In genomic region chr9:32675671-32676409, GRCm38 (mm10) we compare ENCODE assay signal across 9 mouse cellular contexts. TPM values are rescaled to one million over a fixed set of nuclear protein-coding genes. Genes with fewer than 3 reads are reported as not detected.
A peak's percentile ranks its signal among the peaks of the same experiment; 100 is the strongest.
DNase-seq lines count a peak whose midpoint lies in the region; ATAC-seq lines count a peak whose summit lies in the region.
"Had no signal": no experiment of that assay in that cellular context is flagged by ENCODE, and none has a peak within 500 bp of the region (broad histone marks: within the 10 kb centered on the region; RNA-seq: fewer than 3 reads in every experiment).

No protein-coding gene starts in this region.

- peak overlapping the region; percentile 75 for H3K27ac ChIP-seq in heart, embryonic 11.5 days (ENCODE audit: low read depth, low read length)
- peak overlapping the region; percentile 10; the same call in 1 of the 2 replicates for H3K27ac ChIP-seq in macrophage

- no peak overlapping the region for H3K4me3 ChIP-seq in heart, embryonic 11.5 days (ENCODE audit: low read depth, low read length)
- no peak overlapping the region for H3K4me3 ChIP-seq in macrophage (ENCODE audit: inconsistent target)

- ATAC-seq in heart, embryonic 11.5 days (replicated peaks; ENCODE audit: insufficient number of reproducible peaks, low FRiP score, low TSS enrichment): no peak
- no peak for ATAC-seq in activated CD4-positive, CD25-positive, alpha-beta regulatory T cell, adult 4 months

- peak overlapping the region; percentile 11; the same call in 1 of the 2 replicates for H3K4me2 ChIP-seq in heart, embryonic 11.5 days

- H3K79me2 ChIP-seq in macrophage (ENCODE audit: inconsistent target): no peaks in the 10 kb centered on the region

- H3K27me3 ChIP-seq in heart, embryonic 11.5 days (ENCODE audit: control insufficient read depth, insufficient read depth, low read length): no peaks in the 10 kb centered on the region

- peaks cover 39% of the 10 kb centered on the region for H3K4me1 ChIP-seq in heart, embryonic 11.5 days (ENCODE audit: control insufficient read depth, insufficient read depth, low read length)

- WGBS in heart, embryonic 11.5 days (ENCODE audit: insufficient replicate concordance): 18% methylated on average over 9 of the region's 9 CpGs
- 76% methylated on average over 9 of the region's 9 CpGs for WGBS in macrophage (ENCODE audit: missing documents)

- DNase-seq in gastrocnemius, postnatal 14 days: peak; percentile 29
- no peak for DNase-seq in gastrocnemius, adult 8-10 months (ENCODE audit: low spot score in 2 of 2)
- peak; percentile 29 for DNase-seq in Muller cell, postnatal 12 days (ENCODE audit: inconsistent ontology term)
- no peak for DNase-seq in layer of hippocampus, adult 18-20 months (ENCODE audit: low spot score in 2 of 2)
- no peak for DNase-seq in right cerebral cortex, postnatal 10 days (ENCODE audit: low spot score in 2 of 2)
- DNase-seq: thymus, postnatal 36 days had no signal

- intact Hi-C loops in gastrocnemius, postnatal 14 days (cut with DNase I; ENCODE audit: low total_unique reads): no loop called here

- H3K9me3 ChIP-seq in heart, embryonic 11.5 days (replicated peaks; ENCODE audit: control insufficient read depth, low read length): no peaks in the 10 kb centered on the region

- no peak overlapping the region for H3K9ac ChIP-seq in heart, embryonic 11.5 days (ENCODE audit: low read depth, low read length)

- no peaks in the 10 kb centered on the region for H3K36me3 ChIP-seq in heart, embryonic 11.5 days (ENCODE audit: control insufficient read depth, insufficient read depth, low read length)
- H3K36me3 ChIP-seq in macrophage (ENCODE audit: inconsistent target): no peaks in the 10 kb centered on the region

RNA-seq across cellular contexts. Expression of gene Ets1, which starts 39.8 kb away (rescaled TPM):
- total RNA-seq in gastrocnemius, postnatal 14 days (2021): 10 to 100 TPM; 33.0 to 35.7 TPM
- 10 to 100 TPM in 1 of 4 experiments, 1 to 10 TPM in 3; 7.8 to 12.6 (median 9.5) TPM for total RNA-seq in gastrocnemius, adult 8-10 months (2022)
- polyA plus RNA-seq in heart, embryonic 11.5 days (2014; fragmentation: Nextera tagmentation; extraction: Ambion mirVana): 38.3 and 53.0 TPM in 2 replicates
- 10 to 100 TPM in 3 of 26 experiments, 1 to 10 TPM in 16, under 1 TPM in 7; 0.46 to 26.4 (median 1.6) TPM for total RNA-seq in macrophage (2018; cell fraction: chromatin; rRNA removed)
- 1 to 10 TPM in 13 of 26 experiments, under 1 TPM in 13; 0.28 to 8.4 (median 1.0) TPM for total RNA-seq in macrophage (2018; cell fraction: cytosol; rRNA removed)
- 10 to 100 TPM in 2 of 26 experiments, 1 to 10 TPM in 17, under 1 TPM in 7; 0.33 to 12.1 (median 1.3) TPM for total RNA-seq in macrophage (2018; cell fraction: nucleus; rRNA removed)
- 0.69 to 2.5 TPM (median 0.79 TPM) in 3 replicates for polyA plus RNA-seq in macrophage (2018)
- polyA plus RNA-seq in activated CD4-positive, CD25-positive, alpha-beta regulatory T cell, adult 4 months (2017; shearing (Covaris generic)): 100 to 1,000 TPM; 724 to 833 TPM
- total RNA-seq in layer of hippocampus, adult 18-20 months (2021): 1 to 10 TPM; 7.5 to 9.4 TPM

Comparison
In these comparisons a context has a peak if more than half of its experiments do, and no peak if none do; other contexts are left out.
1. DNase-seq: peak in gastrocnemius, postnatal 14 days (single experiment) and Muller cell, postnatal 12 days (single experiment); none in gastrocnemius, adult 8-10 months (0 of 2), layer of hippocampus, adult 18-20 months (0 of 2) and right cerebral cortex, postnatal 10 days (0 of 2).